Comparison of ENCODE assay signal across 8 mouse cellular contexts in genomic region chr14:45317921-45318411, GRCm38 (mm10). TPM values are rescaled to one million over a fixed set of nuclear protein-coding genes. Genes with fewer than 3 reads are reported as not detected.
A peak's percentile ranks its signal among the peaks of the same experiment; 100 is the strongest.
DNase-seq lines count a peak whose midpoint lies in the region; ATAC-seq and TF ChIP-seq lines count a peak whose summit lies in the region.

No protein-coding gene starts in this region.

- no peak for TF ChIP-seq POLR2A in bone marrow, adult 2 months (IDR thresholded peaks at IDR 0.05; ENCODE audit: borderline replicate concordance, control insufficient read depth, low read depth, low read length)
- no peak for TF ChIP-seq POLR2A in limb, embryonic 14.5 days (IDR thresholded peaks at IDR 0.05; ENCODE audit: borderline replicate concordance, extremely low read depth, insufficient read depth, insufficient read length)

- peak overlapping the region; percentile 90 for H3K27ac ChIP-seq in left cerebral cortex, adult 2 months
- H3K27ac ChIP-seq in bone marrow, adult 2 months (ENCODE audit: control insufficient read depth, insufficient read depth, low read depth, low read length, poor library complexity): peak overlapping the region; percentile 95
- H3K27ac ChIP-seq in forebrain, postnatal 0 days (ENCODE audit: low read depth, low read length): peak overlapping the region; percentile 94
- peak overlapping the region; percentile 83 for H3K27ac ChIP-seq in limb, embryonic 14.5 days (replicated peaks; ENCODE audit: low read depth, low read length)

- H3K27me3 ChIP-seq in forebrain, postnatal 0 days (ENCODE audit: insufficient read depth, low read length): no peaks in the 10 kb centered on the region
- no peaks in the 10 kb centered on the region for H3K27me3 ChIP-seq in limb, embryonic 14.5 days (ENCODE audit: control insufficient read depth, insufficient read depth, low read length)

- TF ChIP-seq CTCF in left cerebral cortex, adult 2 months (IDR thresholded peaks at IDR 0.05): no peak
- no peak for TF ChIP-seq CTCF in bone marrow, adult 2 months (IDR thresholded peaks at IDR 0.05; ENCODE audit: control insufficient read depth, insufficient read depth, low read length)
- TF ChIP-seq CTCF in forebrain, postnatal 0 days (IDR thresholded peaks at IDR 0.05; ENCODE audit: low read depth): no peak

- peak overlapping the region; percentile 97 for H3K4me3 ChIP-seq in left cerebral cortex, adult 2 months
- peak overlapping the region; percentile 93 for H3K4me3 ChIP-seq in bone marrow, adult 2 months (replicated peaks; ENCODE audit: control insufficient read depth, low read depth, low read length)
- H3K4me3 ChIP-seq in forebrain, postnatal 0 days (ENCODE audit: low read depth, low read length): peak overlapping the region; percentile 69
- H3K4me3 ChIP-seq in limb, embryonic 14.5 days (replicated peaks; ENCODE audit: low read length): peak overlapping the region; percentile 83

- peak in 1 of 2 experiments; percentile 23 for DNase-seq in left cerebral cortex, adult 2 months (ENCODE audit: extremely low spot score in 1 of 2, low spot score in 2 of 2)
- no peak for DNase-seq in left cerebral cortex, adult 18-20 months (ENCODE audit: low spot score in 2 of 2)
- no peak for DNase-seq in forebrain, postnatal 0 days
- DNase-seq in limb, embryonic 14.5 days (ENCODE audit: low spot score): peak; percentile 6
- DNase-seq in natural killer cell, adult 2 months (ENCODE audit: low spot score in 2 of 2): peak; percentile 3 to 5
- DNase-seq in spleen, postnatal 14 days (ENCODE audit: low spot score in 2 of 2): no peak
- DNase-seq in adrenal gland, adult 18-20 months (ENCODE audit: low spot score in 2 of 2): no peak

- peaks cover 9% of the 10 kb centered on the region for H3K4me1 ChIP-seq in bone marrow, adult 2 months (ENCODE audit: control insufficient read depth, insufficient read depth, low read length)
- H3K4me1 ChIP-seq in forebrain, postnatal 0 days (ENCODE audit: insufficient read depth): peaks cover 17% of the 10 kb centered on the region; the same call in 1 of the 2 replicates
- peaks cover 6% of the 10 kb centered on the region; the same call in 1 of the 2 replicates for H3K4me1 ChIP-seq in limb, embryonic 14.5 days (ENCODE audit: control insufficient read depth, insufficient read depth, low read length)

- no peaks in the 10 kb centered on the region for H3K9me3 ChIP-seq in forebrain, postnatal 0 days (ENCODE audit: low read length)
- no peaks in the 10 kb centered on the region for H3K9me3 ChIP-seq in limb, embryonic 14.5 days (ENCODE audit: control insufficient read depth, low read length)

- peak overlapping the region; percentile 78 for H3K9ac ChIP-seq in forebrain, postnatal 0 days
- peak overlapping the region; percentile 91 for H3K9ac ChIP-seq in limb, embryonic 14.5 days (ENCODE audit: low read depth, low read length, severe bottlenecking)

- H3K36me3 ChIP-seq in forebrain, postnatal 0 days (ENCODE audit: insufficient read depth): no peaks in the 10 kb centered on the region
- H3K36me3 ChIP-seq in limb, embryonic 14.5 days (ENCODE audit: control insufficient read depth, insufficient read depth, low read length): no peaks in the 10 kb centered on the region

- peak overlapping the region; percentile 58 for H3K4me2 ChIP-seq in forebrain, postnatal 0 days (ENCODE audit: low read depth)
- peak overlapping the region; percentile 67 for H3K4me2 ChIP-seq in limb, embryonic 14.5 days (replicated peaks; ENCODE audit: low read depth, low read length, severe bottlenecking)

- WGBS in bone marrow, adult 2 months: under 1% methylated on average over 36 of the region's 38 CpGs
- under 1% methylated on average over 38 of the region's 38 CpGs for WGBS in forebrain, postnatal 0 days
- WGBS in limb, embryonic 14.5 days: under 1% methylated on average over 33 of the region's 38 CpGs

- intact Hi-C loops in left cerebral cortex, adult 2 months (cut with DNase I): loop anchor here (1.0 to 5.0 kb wide), 3 partner anchors 11 to 454 kb away; partner anchors contain the start of genes Gpr137c and Psmc6

- ATAC-seq in forebrain, postnatal 0 days: peak; percentile 5
- no peak; the same call in none of the 2 replicates for ATAC-seq in limb, embryonic 14.5 days (ENCODE audit: low FRiP score, low read depth)

RNA-seq across cellular contexts. Expression of gene Ero1l, which starts 0.6 kb away (rescaled TPM):
- total RNA-seq in left cerebral cortex, adult 2 months (2021): 10 to 100 TPM; 43.8 to 49.4 TPM
- 10 to 100 TPM; 39.4 to 46.0 TPM for total RNA-seq in left cerebral cortex, adult 18-20 months (2021)
- polyA plus RNA-seq in bone marrow, adult 2 months (2011; ENCODE audit: insufficient read depth, insufficient read length, low replicate concordance, missing spikeins): 14.1 and 21.2 TPM in 2 replicates
- 19.1 and 24.9 TPM in 2 replicates for total RNA-seq in forebrain, postnatal 0 days (2014; rRNA removed)
- 13.8 and 17.9 TPM in 2 replicates for polyA plus RNA-seq in forebrain, postnatal 0 days (2015; fragmentation: Nextera tagmentation; extraction: Ambion mirVana)
- 21.6 and 24.5 TPM in 2 replicates for polyA plus RNA-seq in limb, embryonic 14.5 days (2012; rRNA removed)
- 28.0 and 30.5 TPM in 2 replicates for polyA plus RNA-seq in limb, embryonic 14.5 days (2014; fragmentation: Nextera tagmentation; extraction: Ambion mirVana)
- 10 to 100 TPM; 34.6 to 46.5 TPM for total RNA-seq in adrenal gland, adult 18-20 months (2021)

RNA-seq across cellular contexts. Expression of gene Psmc6, which starts 11.6 kb away (rescaled TPM):
- total RNA-seq in left cerebral cortex, adult 2 months (2021): 100 to 1,000 TPM in 1 of 2 experiments, 10 to 100 TPM in 1; 90.1 to 102 TPM
- total RNA-seq in left cerebral cortex, adult 18-20 months (2021): 10 to 100 TPM; 89.8 to 93.3 TPM
- polyA plus RNA-seq in bone marrow, adult 2 months (2011; ENCODE audit: insufficient read depth, insufficient read length, low replicate concordance, missing spikeins): 84.3 and 171 TPM in 2 replicates
- 156 and 159 TPM in 2 replicates for total RNA-seq in forebrain, postnatal 0 days (2014; rRNA removed)
- polyA plus RNA-seq in forebrain, postnatal 0 days (2015; fragmentation: Nextera tagmentation; extraction: Ambion mirVana): 140 and 156 TPM in 2 replicates
- polyA plus RNA-seq in limb, embryonic 14.5 days (2012; rRNA removed): 91.9 and 124 TPM in 2 replicates
- 147 and 166 TPM in 2 replicates for polyA plus RNA-seq in limb, embryonic 14.5 days (2014; fragmentation: Nextera tagmentation; extraction: Ambion mirVana)
- 100 to 1,000 TPM; 125 to 126 TPM for total RNA-seq in adrenal gland, adult 18-20 months (2021)

RNA-seq across cellular contexts. Expression of gene Styx, which starts 32.9 kb away (rescaled TPM):
- total RNA-seq in left cerebral cortex, adult 2 months (2021): 10 to 100 TPM; 11.0 to 14.3 TPM
- total RNA-seq in left cerebral cortex, adult 18-20 months (2021): 10 to 100 TPM; 15.3 to 15.4 TPM
- 3.5 and 3.8 TPM in 2 replicates for polyA plus RNA-seq in bone marrow, adult 2 months (2011; ENCODE audit: insufficient read depth, insufficient read length, low replicate concordance, missing spikeins)
- total RNA-seq in forebrain, postnatal 0 days (2014; rRNA removed): 35.9 and 36.2 TPM in 2 replicates
- 59.2 and 72.2 TPM in 2 replicates for polyA plus RNA-seq in forebrain, postnatal 0 days (2015; fragmentation: Nextera tagmentation; extraction: Ambion mirVana)
- polyA plus RNA-seq in limb, embryonic 14.5 days (2012; rRNA removed): 21.9 and 23.3 TPM in 2 replicates
- 74.1 and 88.7 TPM in 2 replicates for polyA plus RNA-seq in limb, embryonic 14.5 days (2014; fragmentation: Nextera tagmentation; extraction: Ambion mirVana)
- 10 to 100 TPM; 22.4 to 23.4 TPM for total RNA-seq in adrenal gland, adult 18-20 months (2021)

Comparison
In these comparisons a context has a peak if more than half of its experiments do, and no peak if none do; other contexts are left out.
1. DNase-seq: peak in limb, embryonic 14.5 days (single experiment) and natural killer cell, adult 2 months (2 of 2); none in left cerebral cortex, adult 18-20 months (0 of 2), forebrain, postnatal 0 days (single experiment), spleen, postnatal 14 days (0 of 2) and adrenal gland, adult 18-20 months (0 of 2).
2. Peak in every context shown above with its lines, with median percentiles within 50 percentile points of each other: H3K27ac ChIP-seq and H3K4me3 ChIP-seq.